Mouse (Mus musculus): ENCODE data around the gene Lrrn4. TPM values are rescaled to one million over a fixed set of nuclear protein-coding genes. Genes with fewer than 3 reads are reported as not detected.

Gene Lrrn4
- polyA plus RNA-seq, 1 experiment from 2014 or later = 0.60 TPM

DNA sequence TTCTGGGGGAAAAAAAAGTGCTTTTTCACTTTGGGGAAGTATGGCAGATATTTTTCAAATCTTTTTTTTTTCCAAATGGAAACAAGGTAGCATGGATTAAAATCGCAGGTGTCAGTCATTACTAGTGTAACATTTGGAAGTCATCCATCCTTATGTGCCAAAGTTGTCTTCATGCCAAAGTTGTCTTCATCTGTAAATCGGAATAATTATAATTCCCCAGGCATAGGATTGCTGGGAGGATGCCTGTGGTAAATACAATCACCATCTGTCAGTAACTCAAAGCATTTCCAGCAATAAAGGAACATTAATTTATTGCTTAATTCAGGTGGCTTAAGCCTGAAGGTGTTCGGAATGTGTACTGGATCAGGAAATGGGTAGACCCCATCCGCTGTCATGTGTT is 39.6 kb downstream of the Lrrn4 start:
- no peaks in the 10 kb centered on the region for H3K9me3 ChIP-seq (ENCODE audit: control insufficient read depth, low read length)
- DNase-seq (ENCODE audit: low spot score) (no peak), ATAC-seq (ENCODE audit: insufficient number of reproducible peaks, low FRiP score, low TSS enrichment, low read depth) (no peak)
- H3K27ac ChIP-seq (replicated peaks; ENCODE audit: low read depth, low read length) = no peak overlapping the region
- no peaks in the 10 kb centered on the region for H3K27me3 ChIP-seq (ENCODE audit: control insufficient read depth, insufficient read depth, low read length)
- no peak overlapping the region for H3K9ac ChIP-seq (ENCODE audit: low read length)
- H3K4me1 ChIP-seq (ENCODE audit: control insufficient read depth, insufficient read depth, low read length) = no peaks in the 10 kb centered on the region
- WGBS = 92% methylated on average over 4 of the region's 4 CpGs
- H3K4me3 ChIP-seq (ENCODE audit: low read depth, low read length) = no peak overlapping the region
- H3K4me2 ChIP-seq (ENCODE audit: low read depth, severe bottlenecking) = no peak overlapping the region
- no peaks in the 10 kb centered on the region; the same call in 1 of the 2 replicates for H3K36me3 ChIP-seq (ENCODE audit: control insufficient read depth, insufficient read depth, low read length)

Other genes starting within 250 kb of the Lrrn4 start
- gene Shld1, start 194.0 kb downstream of the Lrrn4 start, polyA plus RNA-seq (2014; fragmentation: Nextera tagmentation; extraction: Ambion mirVana) = 16.3 and 17.2 TPM in 2 replicates
- 0.11 and 0.16 TPM in 2 replicates for gene Chgb, start 99.6 kb downstream of the Lrrn4 start, polyA plus RNA-seq (2014; fragmentation: Nextera tagmentation; extraction: Ambion mirVana)
- 38.2 and 47.6 TPM in 2 replicates for gene Trmt6, start 64.8 kb downstream of the Lrrn4 start, polyA plus RNA-seq (2014; fragmentation: Nextera tagmentation; extraction: Ambion mirVana)
- 26.1 and 26.8 TPM in 2 replicates for gene Mcm8, start 64.8 kb downstream of the Lrrn4 start, polyA plus RNA-seq (2014; fragmentation: Nextera tagmentation; extraction: Ambion mirVana)
- gene Crls1, start 34.2 kb downstream of the Lrrn4 start, polyA plus RNA-seq (2014; fragmentation: Nextera tagmentation; extraction: Ambion mirVana) = 25.7 and 27.8 TPM in 2 replicates
- gene Fermt1, start 65.0 kb upstream of the Lrrn4 start, polyA plus RNA-seq (2014; fragmentation: Nextera tagmentation; extraction: Ambion mirVana) = 15.6 and 17.5 TPM in 2 replicates